Mouse (Mus musculus): ENCODE measurements around the gene Rasef.

DNA sequence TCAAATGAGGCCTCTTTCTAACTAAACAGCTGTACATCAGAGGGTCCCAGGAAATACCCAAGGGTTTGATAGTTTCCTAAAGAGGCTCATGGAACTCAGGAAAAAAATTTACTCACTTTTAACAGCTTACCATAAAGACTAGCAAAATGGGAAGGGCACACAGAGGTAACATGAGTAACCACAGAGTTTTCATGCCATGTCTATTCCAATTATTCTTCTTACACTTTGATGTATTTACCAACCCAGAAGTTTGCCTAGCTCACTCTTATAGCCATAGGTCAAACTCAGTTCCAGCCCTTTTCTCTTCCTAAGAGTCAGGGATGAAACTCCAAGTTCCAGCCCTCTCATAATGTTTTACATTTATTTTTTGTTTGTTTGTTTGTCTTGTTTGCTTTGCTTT is 18.8 kb downstream of the Rasef start:
- TF ChIP-seq CTCF (IDR thresholded peaks at IDR 0.05; ENCODE audit: low read depth, low read length) (no peak), POLR2A (IDR thresholded peaks at IDR 0.05; ENCODE audit: borderline replicate concordance, low read depth, low read length) (no peak)
